Mouse (Mus musculus) thymus, postnatal 4 days (tissue): Measurements from ENCODE around the gene Cfap300.

Experiments
- DNase-seq: peaks from one replicate; pipeline ENCODE4 v3.0.0; 2021

Gene Cfap300

DNA sequence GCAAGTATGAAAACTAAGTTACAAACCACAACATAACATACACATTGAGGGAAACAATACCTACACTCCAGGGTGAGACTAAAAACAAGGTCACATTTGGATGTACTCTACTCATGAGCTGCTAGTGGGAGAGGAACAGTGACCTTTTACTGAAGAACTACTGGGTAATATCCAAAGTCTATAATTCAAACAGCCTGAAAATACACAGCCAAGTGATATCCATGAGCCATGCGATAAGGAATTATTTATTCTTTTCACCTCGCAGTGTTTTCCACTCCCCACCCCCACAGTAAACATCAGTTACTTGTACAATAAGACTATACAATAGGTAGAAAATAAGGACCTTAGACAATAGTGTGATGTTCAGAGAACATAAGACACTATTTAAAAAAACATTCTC lies 62.5 kb downstream of the Cfap300 start:
- no peak for DNase-seq

DNA sequence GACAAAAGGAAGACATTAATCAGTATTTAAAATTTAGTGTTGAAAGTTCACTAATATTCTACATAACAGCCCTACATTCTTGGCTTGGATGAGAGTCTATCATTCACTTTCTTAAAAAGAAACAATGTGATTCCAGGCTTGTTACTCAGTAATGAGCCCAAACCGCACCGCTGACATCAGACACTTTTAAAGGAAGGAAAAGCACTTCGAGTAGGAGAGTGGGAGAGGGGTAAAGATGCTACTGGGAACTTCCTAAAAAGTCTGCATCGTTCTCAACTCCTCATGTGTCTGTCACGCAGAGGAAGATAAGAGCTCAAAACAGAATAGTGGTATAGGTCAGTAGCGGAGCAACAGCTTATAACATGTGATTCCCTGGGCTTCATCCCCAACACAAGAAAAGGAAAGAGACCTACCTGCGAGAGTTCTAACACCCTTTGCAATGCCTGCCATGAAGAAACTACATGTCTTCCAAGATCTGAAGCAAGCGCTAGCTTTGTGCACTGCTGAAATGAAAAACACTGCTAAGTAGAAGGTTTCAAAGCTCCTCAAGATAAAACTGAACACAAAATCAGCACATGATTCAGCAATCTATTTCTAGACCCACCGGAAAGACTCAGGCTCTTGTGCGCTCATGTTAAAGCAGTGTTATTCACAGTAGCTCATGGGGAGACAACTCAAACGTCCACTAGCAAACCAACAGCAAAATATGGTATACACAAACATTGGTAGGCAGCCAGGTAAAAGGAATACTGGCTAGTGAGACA lies 63.3 kb downstream of the Cfap300 start:
- no peak for DNase-seq

DNA sequence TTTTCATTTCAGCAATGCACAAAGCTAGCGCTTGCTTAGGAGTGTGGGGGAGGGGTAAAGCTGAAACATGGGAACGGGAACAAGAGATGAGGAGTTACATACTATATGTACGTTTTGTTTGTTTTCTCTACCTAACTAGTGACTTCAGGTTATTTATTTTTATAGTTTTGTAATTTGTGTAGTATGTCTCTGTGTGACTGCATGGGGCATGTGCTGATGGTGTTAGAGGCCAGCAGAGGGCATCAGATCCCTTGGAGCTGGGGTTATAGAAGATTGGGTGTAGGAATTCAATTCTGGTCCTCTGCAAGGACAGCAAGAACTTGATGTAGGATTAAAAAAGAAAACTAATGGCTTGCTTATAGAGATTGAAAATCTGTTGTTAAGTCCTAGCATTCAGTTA lies 64.1 kb downstream of the Cfap300 start:
- peak; percentile 13 for DNase-seq

DNA sequence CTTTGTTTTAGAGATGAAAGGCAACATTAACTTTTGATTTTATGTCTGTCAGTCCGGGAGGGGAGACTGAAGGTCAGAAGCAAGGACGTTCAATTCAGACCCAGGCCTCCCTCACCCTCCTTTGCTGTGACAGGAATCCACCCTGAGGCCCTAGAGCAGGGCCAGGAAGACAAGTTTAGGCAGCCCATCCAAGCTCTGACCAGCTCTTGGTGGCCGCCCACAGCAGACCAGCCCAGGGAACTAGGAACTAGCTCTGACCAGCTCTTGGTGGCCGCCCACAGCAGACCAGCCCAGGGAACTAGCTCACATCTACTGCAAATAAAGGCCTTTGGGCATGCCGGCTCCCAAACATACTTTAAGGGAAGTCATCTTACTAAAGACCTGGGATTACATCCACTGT lies 65.0 kb downstream of the Cfap300 start:
- DNase-seq: no peak

DNA sequence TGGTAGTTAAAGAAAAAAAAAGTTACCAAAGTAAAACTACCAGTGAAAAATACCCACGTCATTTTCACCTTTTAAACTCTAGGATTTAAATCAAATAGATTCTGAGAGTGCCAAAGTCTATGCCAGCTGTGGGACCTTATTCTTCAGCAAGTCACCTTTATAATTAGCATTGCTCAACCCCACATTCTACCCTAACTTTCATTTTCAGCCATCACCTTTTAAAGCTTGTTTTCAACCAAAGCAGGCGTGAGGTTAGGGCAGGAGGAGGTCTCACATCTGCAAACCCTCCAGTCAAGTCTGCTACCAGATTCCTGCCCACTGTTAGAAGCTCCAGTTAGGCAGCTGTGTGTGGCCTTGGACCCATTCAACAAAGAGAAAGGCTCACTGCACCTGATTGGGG lies 70.6 kb downstream of the Cfap300 start:
- no peak for DNase-seq
